Mouse (Mus musculus): ENCODE measurements around the gene Dnah1. TPM values are rescaled to one million over a fixed set of nuclear protein-coding genes. Genes with fewer than 3 reads are reported as not detected.

Gene Dnah1
- total and polyA plus RNA-seq, 2 experiments = under 0.01 to 0.04 TPM

DNA sequence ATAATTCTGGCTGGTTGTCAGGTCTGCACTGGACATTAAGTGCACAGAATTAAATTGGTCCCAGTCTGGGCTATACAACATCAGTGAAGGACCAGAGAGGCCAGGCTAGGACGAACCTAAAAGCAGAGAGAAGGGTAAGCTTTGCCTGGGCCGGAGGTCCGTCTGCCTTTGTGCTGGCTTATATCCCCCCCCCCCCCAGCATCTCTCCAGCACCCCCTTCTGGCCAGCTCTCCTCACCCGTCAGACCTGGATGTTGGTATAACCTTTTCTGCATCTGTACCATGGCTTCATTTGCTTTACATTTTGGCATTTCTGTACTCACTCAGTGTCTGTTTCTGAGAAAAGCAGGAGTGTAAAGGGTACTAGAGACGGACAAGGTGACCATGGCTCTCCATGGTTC is 1.9 kb upstream of the Dnah1 start:
- H3K27me3 ChIP-seq (ENCODE audit: control insufficient read depth, insufficient read depth, low read length) = no peaks in the 10 kb centered on the region; the same call in 1 of the 2 replicates
- DNase-seq (ENCODE audit: extremely low read depth, low read depth, low spot score) = no peak
- no peak overlapping the region for H3K4me3 ChIP-seq (ENCODE audit: insufficient read depth, low read depth, low read length)
- no peaks in the 10 kb centered on the region for H3K36me3 ChIP-seq (ENCODE audit: control insufficient read depth, insufficient read depth, low read length)
- H3K4me1 ChIP-seq (ENCODE audit: control insufficient read depth, insufficient read depth, low read length) = no peaks in the 10 kb centered on the region
- 56% methylated on average over 5 of the region's 5 CpGs for WGBS
- TF ChIP-seq CTCF (IDR thresholded peaks at IDR 0.05; ENCODE audit: low read depth, low read length) = no peak; the same call in 1 of the 2 replicates
- TF ChIP-seq POLR2A (IDR thresholded peaks at IDR 0.05; ENCODE audit: extremely low read depth, insufficient read depth, low read length) = no peak
- H3K79me2 ChIP-seq (ENCODE audit: control insufficient read depth, insufficient read depth, low read length) = no peaks in the 10 kb centered on the region
- no peak overlapping the region for H3K9ac ChIP-seq (ENCODE audit: low read depth, low read length)
- no peak overlapping the region for H3K27ac ChIP-seq (replicated peaks; ENCODE audit: insufficient read depth, low read depth, low read length)

GRCm38 (mm10) chr14:31324851-31325250 is 1.2 kb upstream of the Dnah1 start:
- no peaks in the 10 kb centered on the region for H3K36me3 ChIP-seq (ENCODE audit: control insufficient read depth, insufficient read depth, low read length)
- H3K79me2 ChIP-seq (ENCODE audit: control insufficient read depth, insufficient read depth, low read length) = no peaks in the 10 kb centered on the region
- 66% methylated on average over 10 of the region's 10 CpGs for WGBS
- H3K27me3 ChIP-seq (ENCODE audit: control insufficient read depth, insufficient read depth, low read length) = no peaks in the 10 kb centered on the region
- H3K27ac ChIP-seq (replicated peaks; ENCODE audit: insufficient read depth, low read depth, low read length) = no peak overlapping the region
- no peak overlapping the region for H3K4me3 ChIP-seq (ENCODE audit: insufficient read depth, low read depth, low read length)
- peak; percentile 47 for TF ChIP-seq CTCF (IDR thresholded peaks at IDR 0.05; ENCODE audit: low read depth, low read length)
- no peak for TF ChIP-seq POLR2A (IDR thresholded peaks at IDR 0.05; ENCODE audit: extremely low read depth, insufficient read depth, low read length)
- H3K4me1 ChIP-seq (ENCODE audit: control insufficient read depth, insufficient read depth, low read length) = no peaks in the 10 kb centered on the region
- H3K9ac ChIP-seq (ENCODE audit: low read depth, low read length) = no peak overlapping the region
- DNase-seq (ENCODE audit: extremely low read depth, low read depth, low spot score) = no peak

GRCm38 (mm10) chr14:31323189-31323588 is 507 bp downstream of the Dnah1 start:
- 73% methylated on average over 4 of the region's 4 CpGs for WGBS
- no peak overlapping the region for H3K9ac ChIP-seq (ENCODE audit: low read depth, low read length)
- H3K36me3 ChIP-seq (ENCODE audit: control insufficient read depth, insufficient read depth, low read length) = no peaks in the 10 kb centered on the region

DNA sequence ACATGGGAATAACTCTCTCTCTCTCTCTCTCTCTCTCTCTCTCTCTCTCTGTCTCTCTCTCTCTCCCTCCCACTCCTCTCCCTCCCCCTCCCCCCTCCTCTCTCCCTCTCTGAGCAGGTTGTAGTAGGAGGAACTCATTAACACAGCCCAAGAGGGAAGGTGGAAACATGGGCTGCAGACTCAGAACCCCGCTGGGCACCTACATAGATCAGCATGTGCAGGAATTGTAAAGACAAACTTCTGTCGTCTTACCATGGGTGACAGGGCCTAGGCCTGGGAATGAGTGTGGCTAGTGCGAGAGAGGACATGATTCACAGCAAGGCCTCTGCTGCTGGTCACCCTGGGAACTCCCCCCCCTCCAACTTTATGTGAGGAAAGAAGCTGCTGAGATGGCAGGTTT is 1.5 kb downstream of the Dnah1 start:
- no peak for TF ChIP-seq CTCF (IDR thresholded peaks at IDR 0.05; ENCODE audit: low read depth, low read length)
- TF ChIP-seq POLR2A (IDR thresholded peaks at IDR 0.05; ENCODE audit: extremely low read depth, insufficient read depth, low read length) = no peak
- Histone ChIP-seq H3K4me3 (ENCODE audit: insufficient read depth, low read depth, low read length) (no peak overlapping the region), H3K4me1 (ENCODE audit: control insufficient read depth, insufficient read depth, low read length) (no peaks in the 10 kb centered on the region), H3K36me3 (ENCODE audit: control insufficient read depth, insufficient read depth, low read length) (no peaks in the 10 kb centered on the region), H3K9ac (ENCODE audit: low read depth, low read length) (no peak overlapping the region), H3K79me2 (ENCODE audit: control insufficient read depth, insufficient read depth, low read length) (no peaks in the 10 kb centered on the region), H3K27me3 (ENCODE audit: control insufficient read depth, insufficient read depth, low read length) (no peaks in the 10 kb centered on the region), H3K27ac (replicated peaks; ENCODE audit: insufficient read depth, low read depth, low read length) (no peak overlapping the region)
- 86% methylated on average over 3 of the region's 3 CpGs for WGBS
- no peak for DNase-seq (ENCODE audit: extremely low read depth, low read depth, low spot score)

More at GRCm38 (mm10) chr14:31323189-31323588, 507 bp downstream of the Dnah1 start:
- Histone ChIP-seq H3K27me3 (ENCODE audit: control insufficient read depth, insufficient read depth, low read length) (no peaks in the 10 kb centered on the region), H3K79me2 (ENCODE audit: control insufficient read depth, insufficient read depth, low read length) (no peaks in the 10 kb centered on the region), H3K4me3 (ENCODE audit: insufficient read depth, low read depth, low read length) (no peak overlapping the region), H3K27ac (replicated peaks; ENCODE audit: insufficient read depth, low read depth, low read length) (no peak overlapping the region), H3K4me1 (ENCODE audit: control insufficient read depth, insufficient read depth, low read length) (no peaks in the 10 kb centered on the region)
- DNase-seq (ENCODE audit: extremely low read depth, low read depth, low spot score) = no peak
- TF ChIP-seq CTCF (IDR thresholded peaks at IDR 0.05; ENCODE audit: low read depth, low read length) (no peak), POLR2A (IDR thresholded peaks at IDR 0.05; ENCODE audit: extremely low read depth, insufficient read depth, low read length) (no peak)

DNA sequence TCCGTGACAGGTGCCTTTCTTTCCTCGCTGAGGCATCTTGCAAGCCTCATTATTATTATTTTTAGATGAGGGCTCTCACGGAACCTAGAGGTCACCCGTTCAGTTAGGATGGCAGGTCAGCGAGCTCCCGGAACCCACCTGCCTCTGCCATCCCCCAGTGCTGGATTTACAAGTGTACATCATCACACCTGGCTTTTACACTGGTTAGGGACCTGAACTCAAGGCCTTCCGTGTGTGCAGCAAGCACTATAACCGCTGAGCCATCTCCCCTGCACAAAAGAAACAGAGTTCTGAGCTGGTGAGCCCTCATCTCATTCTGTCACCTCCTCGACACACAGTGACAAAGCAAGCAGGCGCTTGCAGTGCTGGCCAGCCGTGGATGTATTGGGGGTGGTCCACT is 2.5 kb downstream of the Dnah1 start:
- no peak overlapping the region for H3K4me3 ChIP-seq (ENCODE audit: insufficient read depth, low read depth, low read length)
- WGBS = 91% methylated on average over 11 of the region's 11 CpGs
- no peaks in the 10 kb centered on the region for H3K4me1 ChIP-seq (ENCODE audit: control insufficient read depth, insufficient read depth, low read length)
- TF ChIP-seq POLR2A (IDR thresholded peaks at IDR 0.05; ENCODE audit: extremely low read depth, insufficient read depth, low read length) = no peak
- TF ChIP-seq CTCF (IDR thresholded peaks at IDR 0.05; ENCODE audit: low read depth, low read length) = no peak
- no peak overlapping the region for H3K27ac ChIP-seq (replicated peaks; ENCODE audit: insufficient read depth, low read depth, low read length)
- no peaks in the 10 kb centered on the region for H3K36me3 ChIP-seq (ENCODE audit: control insufficient read depth, insufficient read depth, low read length)
- DNase-seq (ENCODE audit: extremely low read depth, low read depth, low spot score) = no peak
- no peaks in the 10 kb centered on the region for H3K27me3 ChIP-seq (ENCODE audit: control insufficient read depth, insufficient read depth, low read length)
- no peak overlapping the region for H3K9ac ChIP-seq (ENCODE audit: low read depth, low read length)
- no peaks in the 10 kb centered on the region for H3K79me2 ChIP-seq (ENCODE audit: control insufficient read depth, insufficient read depth, low read length)

- Histone ChIP-seq H3K4me3 (ENCODE audit: insufficient read depth, low read depth, low read length) (no peak overlapping the region), H3K36me3 (ENCODE audit: control insufficient read depth, insufficient read depth, low read length) (no peaks in the 10 kb centered on the region), H3K9ac (ENCODE audit: low read depth, low read length) (no peak overlapping the region), H3K27me3 (ENCODE audit: control insufficient read depth, insufficient read depth, low read length) (no peaks in the 10 kb centered on the region), H3K79me2 (ENCODE audit: control insufficient read depth, insufficient read depth, low read length) (no peaks in the 10 kb centered on the region), H3K27ac (replicated peaks; ENCODE audit: insufficient read depth, low read depth, low read length) (no peak overlapping the region), H3K4me1 (ENCODE audit: control insufficient read depth, insufficient read depth, low read length) (no peaks in the 10 kb centered on the region)
- DNase-seq (ENCODE audit: extremely low read depth, low read depth, low spot score) = no peak
- TF ChIP-seq CTCF (IDR thresholded peaks at IDR 0.05; ENCODE audit: low read depth, low read length) (no peak), POLR2A (IDR thresholded peaks at IDR 0.05; ENCODE audit: extremely low read depth, insufficient read depth, low read length) (no peak)
- 77% methylated on average over 10 of the region's 10 CpGs for WGBS
These were observed 4.2 kb downstream of the Dnah1 start for GRCm38 (mm10) chr14:31319546-31319945.
